Mouse (Mus musculus): ENCODE results near the gene Yeats2.

- TF ChIP-seq MYOG (IDR thresholded peaks at IDR 0.05; ENCODE audit: control insufficient read depth in 1 of 3, insufficient read depth in 1 of 3, insufficient read length in 2 of 3, low read depth in 2 of 3) (no peak), MYOD1 (IDR thresholded peaks at IDR 0.05; ENCODE audit: control insufficient read depth in 1 of 3, insufficient read length in 2 of 3, low read depth in 2 of 3) (peak in 1 of 3 experiments; percentile 5), POLR2A (IDR thresholded peaks at IDR 0.05; ENCODE audit: insufficient read length, low read depth) (no peak), CEBPB (IDR thresholded peaks at IDR 0.05; ENCODE audit: insufficient read depth, poor library complexity, severe bottlenecking) (no peak), E2F4 (IDR thresholded peaks at IDR 0.05; ENCODE audit: insufficient read depth) (no peak), USF1 (IDR thresholded peaks at IDR 0.05; ENCODE audit: low read depth) (no peak), TCF12 (IDR thresholded peaks at IDR 0.05; ENCODE audit: insufficient read depth, poor library complexity, severe bottlenecking) (no peak), MAX (IDR thresholded peaks at IDR 0.05; ENCODE audit: low read depth) (no peak)
Measured at GRCm38 (mm10) chr16:20195546-20195945, 54.7 kb downstream of the Yeats2 start.
